Mouse (Mus musculus) stomach, postnatal 0 days (tissue): ENCODE measurements around the gene Klhl7. TPM values are rescaled to one million over a fixed set of nuclear protein-coding genes. Genes with fewer than 3 reads are reported as not detected.

Source experiments
- ATAC-seq: fragments of 200-750 bp; cut with Nextera tagmentation; 2 replicates; pipeline ENCODE4 v1.8.0; 2017; ENCODE audit not compliant: low FRiP score, low TSS enrichment
- DNase-seq: peaks from one replicate; pipeline ENCODE4 v3.0.0-alpha.2; 2016; ENCODE audit warnings: low spot score
- H3K27ac ChIP-seq: fragments of 300-500 bp; sonication (generic); replicated peaks from 2 replicates; pipeline ENCODE4 v1.5.1; 2014; ENCODE audit warnings: mild to moderate bottlenecking, control low read depth
- H3K27me3 ChIP-seq: fragments of 300-500 bp; sonication (generic); 2 replicates; pipeline ENCODE4 v1.6.1; 2014; ENCODE audit warnings: low read length; ENCODE audit not compliant: control insufficient read depth, insufficient read depth
- H3K36me3 ChIP-seq: fragments of 300-500 bp; sonication (generic); 2 replicates; pipeline ENCODE4 v1.6.1; 2014; ENCODE audit warnings: low read length, mixed read lengths; ENCODE audit not compliant: control insufficient read depth, insufficient read depth
- H3K4me1 ChIP-seq: fragments of 300-500 bp; sonication (generic); replicated peaks from 2 replicates; pipeline ENCODE4 v1.6.1; 2014; ENCODE audit warnings: antibody characterized with exemption; ENCODE audit not compliant: control insufficient read depth, insufficient read depth
- H3K4me2 ChIP-seq: fragments of 300-500 bp; sonication (generic); replicated peaks from 2 replicates; pipeline ENCODE4 v1.6.1; 2014; ENCODE audit warnings: low read depth, mild to moderate bottlenecking, control low read depth, moderate library complexity
- H3K4me3 ChIP-seq: fragments of 300-500 bp; sonication (generic); 2 replicates; pipeline ENCODE4 v1.5.1; 2014; ENCODE audit warnings: low read depth, low read length, control low read depth
- H3K9ac ChIP-seq: fragments of 300-500 bp; sonication (generic); 2 replicates; pipeline ENCODE4 v1.6.1; 2014; ENCODE audit warnings: mild to moderate bottlenecking, low read length, control low read depth, mixed read lengths
- H3K9me3 ChIP-seq: fragments of 300-500 bp; sonication (generic); 2 replicates; pipeline ENCODE4 v1.6.1; 2016; ENCODE audit warnings: low read length; ENCODE audit not compliant: control insufficient read depth
- CTCF ChIP-seq: IDR thresholded peaks from 2 replicates; pipeline ENCODE4 v1.5.1; 2016; ENCODE audit warnings: antibody characterized with exemption, low read depth, mild to moderate bottlenecking, moderate library complexity
- EP300 ChIP-seq: optimal IDR thresholded peaks from 2 replicates; pipeline ENCODE3; 2016; ENCODE audit warnings: antibody characterized with exemption
- WGBS: fragments of 180-500 bp; shearing (Covaris S2); extraction: QIAGEN DNeasy Blood & Tissue Kit; methylation state at CpG from one replicate; pipeline ENCODE4 v1.1.7; 2014; 5-methylcytosine and 5-hydroxymethylcytosine counted together
- polyA plus RNA-seq: library from polyadenylated mRNA; unstranded; fragments of >200 nt; fragmentation: Nextera tagmentation; extraction: Ambion mirVana; gene quantifications from 2 replicates; pipeline ENCODE4 v1.2.1, GENCODE M21; 2015

The Klhl7 gene
- polyA plus RNA-seq, 1 experiment from 2014 or later = 23.6 TPM

GRCm38 (mm10) chr5:24207965-24208364, 107.6 kb downstream of the Klhl7 start:
- no peak for ATAC-seq
- DNase-seq = no peak
- no peaks in the 10 kb centered on the region for H3K36me3 ChIP-seq
- H3K4me2 ChIP-seq = no peak overlapping the region
- no peak overlapping the region for H3K9ac ChIP-seq
- no peaks in the 10 kb centered on the region for H3K27me3 ChIP-seq
- no peak overlapping the region for H3K27ac ChIP-seq
- no peaks in the 10 kb centered on the region for H3K9me3 ChIP-seq
- WGBS = 51% methylated on average over 10 of the region's 10 CpGs
- TF ChIP-seq EP300 (no peak), CTCF (no peak)
- no peak overlapping the region for H3K4me3 ChIP-seq
- H3K4me1 ChIP-seq = no peaks in the 10 kb centered on the region

GRCm38 (mm10) chr5:24208505-24208904, 108.1 kb downstream of the Klhl7 start:
- no peaks in the 10 kb centered on the region for H3K9me3 ChIP-seq
- H3K4me1 ChIP-seq = no peaks in the 10 kb centered on the region
- H3K27me3 ChIP-seq = no peaks in the 10 kb centered on the region
- H3K36me3 ChIP-seq = no peaks in the 10 kb centered on the region
- ATAC-seq = no peak
- no peak overlapping the region for H3K4me3 ChIP-seq
- WGBS = 73% methylated on average over 5 of the region's 5 CpGs
- no peak overlapping the region for H3K9ac ChIP-seq
- DNase-seq = no peak
- H3K27ac ChIP-seq = no peak overlapping the region
- H3K4me2 ChIP-seq = no peak overlapping the region
- no peak for TF ChIP-seq CTCF
- no peak for TF ChIP-seq EP300

Other genes with a start within 250 kb of the Klhl7 start
- gene Fam126a, start 69.9 kb upstream of the Klhl7 start, polyA plus RNA-seq = 4.9 and 5.0 TPM in 2 replicates
- 8.2 and 8.7 TPM in 2 replicates for gene Nupl2, start 64.4 kb downstream of the Klhl7 start, polyA plus RNA-seq